Mouse (Mus musculus): ENCODE data around the gene Rpl18. TPM values are rescaled to one million over a fixed set of nuclear protein-coding genes. Genes with fewer than 3 reads are reported as not detected.

The Rpl18 gene
- polyA plus RNA-seq, 1 experiment from 2014 or later = 520 TPM

DNA sequence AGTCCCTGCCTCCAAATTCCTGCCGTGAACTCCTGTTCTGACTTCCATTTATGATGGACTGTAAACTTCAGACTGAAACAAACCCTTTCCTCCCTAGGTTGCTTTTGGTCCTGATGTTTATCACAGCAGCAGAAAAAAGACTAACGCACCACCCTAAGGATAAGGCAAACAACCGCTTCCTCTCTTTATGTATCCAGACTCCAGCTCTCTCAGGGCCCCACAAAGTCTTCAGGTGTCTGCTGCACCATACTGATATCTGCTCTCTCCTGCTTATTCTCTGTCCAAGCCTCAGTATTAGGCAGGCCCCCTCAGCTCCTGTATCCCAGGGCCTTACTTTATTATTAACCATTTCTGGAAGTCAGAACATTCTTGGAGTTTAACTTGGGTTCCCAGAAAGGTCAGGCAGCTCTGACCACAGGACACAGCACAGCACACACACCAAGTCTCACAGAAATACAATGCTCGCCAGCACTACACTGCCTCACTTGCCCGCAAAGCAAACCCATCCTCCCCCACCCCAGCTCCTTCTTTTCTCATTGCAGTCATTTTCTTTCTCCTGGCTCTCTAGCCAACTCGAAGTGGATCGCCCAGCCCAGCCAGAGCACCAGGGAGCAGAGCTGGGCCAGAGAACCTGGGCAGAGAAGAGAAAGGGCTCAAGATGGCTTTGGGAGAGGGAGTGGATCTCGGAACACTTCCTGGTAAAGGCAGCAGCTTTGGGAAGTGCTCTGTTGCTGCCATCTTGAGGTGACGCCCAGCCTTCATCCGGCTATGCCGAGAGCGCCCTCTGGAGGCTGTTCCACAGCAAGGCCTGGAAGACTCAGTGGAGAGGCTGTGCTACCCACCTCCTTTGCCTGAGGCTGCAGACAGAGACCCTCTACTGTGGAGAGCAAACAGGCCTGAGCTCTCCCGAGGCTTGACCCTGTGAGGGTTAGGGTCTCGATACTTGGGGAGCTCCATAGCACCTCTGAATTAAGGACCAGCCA lies 32.8 kb upstream of the Rpl18 start:
- peak overlapping the region; percentile 49; the same call in 1 of the 2 replicates for H3K4me2 ChIP-seq (ENCODE audit: low read depth, low read length)
- peak overlapping the region; percentile 57 for H3K9ac ChIP-seq (ENCODE audit: low read length)
- whole genome bisulfite sequencing = 29% methylated on average over 14 of the region's 14 CpGs
- H3K4me1 ChIP-seq (ENCODE audit: control insufficient read depth, insufficient read depth, low read length) = peaks cover 26% of the 10 kb centered on the region
- H3K27ac ChIP-seq (ENCODE audit: low read length) = peak overlapping the region; percentile 81
- H3K4me3 ChIP-seq (ENCODE audit: low read length) = no peak overlapping the region
- H3K27me3 ChIP-seq (ENCODE audit: control insufficient read depth, insufficient read depth, low read length) = no peaks in the 10 kb centered on the region
- peak; percentile 39 for ATAC-seq (replicated peaks; ENCODE audit: extremely low read depth, insufficient read depth, low FRiP score)
- no peaks in the 10 kb centered on the region for H3K36me3 ChIP-seq (ENCODE audit: control insufficient read depth, insufficient read depth)
- H3K9me3 ChIP-seq (replicated peaks; ENCODE audit: control insufficient read depth, low read length) = no peaks in the 10 kb centered on the region

DNA sequence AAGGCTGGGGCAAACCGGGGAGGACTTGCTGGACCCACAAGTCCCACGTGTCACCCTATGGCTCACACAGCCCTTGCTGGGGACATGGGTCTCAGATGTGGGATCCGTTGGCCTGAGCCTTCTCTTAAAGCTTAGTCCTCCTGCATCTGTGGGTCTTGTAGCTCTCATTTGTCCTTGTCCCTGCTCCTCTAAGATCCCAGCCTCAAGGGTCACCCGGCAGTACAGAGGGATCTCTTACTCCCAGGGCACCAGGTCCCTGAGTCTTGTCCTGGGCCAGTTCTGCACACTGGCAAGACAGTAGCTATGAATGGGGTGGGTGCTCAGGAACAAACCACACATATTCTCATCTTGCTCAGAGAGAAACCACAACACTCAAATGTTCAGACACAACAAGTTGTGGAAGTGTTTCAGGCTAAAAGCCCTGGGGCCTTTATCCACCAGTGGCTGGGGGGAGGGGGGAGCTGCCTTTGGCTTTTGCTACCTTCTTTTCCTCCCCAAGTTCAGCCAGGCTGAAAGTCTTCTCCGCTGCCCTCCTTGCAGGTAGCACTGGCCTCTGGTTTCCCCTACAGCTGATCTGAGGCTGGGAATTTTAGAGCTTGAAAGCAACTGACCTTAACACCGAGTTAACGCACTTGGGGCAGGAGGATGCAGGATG lies 31.7 kb upstream of the Rpl18 start, which contains the start of gene Ntn5:
TSS of gene Ntn5 (plus strand) at position 627 of the 655 bp plus-strand sequence.
- WGBS = 74% methylated on average over 7 of the region's 7 CpGs
- peak within 1 kb of the TSS; percentile 10; the same call in 1 of the 2 replicates for H3K9ac ChIP-seq (ENCODE audit: low read length)
- H3K36me3 ChIP-seq (ENCODE audit: control insufficient read depth, insufficient read depth) = no peaks in the 10 kb centered on the region
- no peak within 1 kb of the TSS for H3K27ac ChIP-seq (ENCODE audit: low read length)
- H3K4me1 ChIP-seq (ENCODE audit: control insufficient read depth, insufficient read depth, low read length) = peaks cover 26% of the 10 kb centered on the region
- no peaks in the 10 kb centered on the region for H3K27me3 ChIP-seq (ENCODE audit: control insufficient read depth, insufficient read depth, low read length)
- ATAC-seq (replicated peaks; ENCODE audit: extremely low read depth, insufficient read depth, low FRiP score) = no peak
- H3K4me3 ChIP-seq (ENCODE audit: low read length) = no peak within 1 kb of the TSS
- H3K9me3 ChIP-seq (replicated peaks; ENCODE audit: control insufficient read depth, low read length) = no peaks in the 10 kb centered on the region
- no peak within 1 kb of the TSS for H3K4me2 ChIP-seq (ENCODE audit: low read depth, low read length)

DNA sequence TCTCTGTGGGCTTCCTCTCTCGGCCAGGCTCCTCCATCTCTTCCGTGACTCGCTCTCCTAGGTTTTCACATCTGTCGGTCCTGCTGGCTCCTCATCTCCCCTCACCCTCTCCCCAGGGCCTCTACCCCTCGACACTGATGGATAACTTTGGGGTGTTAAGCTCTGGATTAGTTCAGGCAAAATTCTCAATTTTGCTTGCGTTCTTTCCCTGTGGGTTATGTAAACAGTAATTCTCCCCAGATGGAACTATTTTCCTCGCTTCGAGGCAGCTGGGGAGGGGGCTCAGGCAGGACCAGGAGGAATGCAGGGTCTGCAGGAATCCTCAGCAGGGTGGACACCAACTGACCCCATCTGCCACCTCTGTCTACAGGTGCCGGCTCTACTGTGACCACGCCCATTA lies 29.4 kb upstream of the Rpl18 start:
- H3K4me2 ChIP-seq (ENCODE audit: low read depth, low read length) = no peak overlapping the region
- no peaks in the 10 kb centered on the region for H3K36me3 ChIP-seq (ENCODE audit: control insufficient read depth, insufficient read depth)
- no peaks in the 10 kb centered on the region for H3K27me3 ChIP-seq (ENCODE audit: control insufficient read depth, insufficient read depth, low read length)
- 63% methylated on average over 10 of the region's 10 CpGs for WGBS
- no peak overlapping the region; the same call in 1 of the 2 replicates for H3K9ac ChIP-seq (ENCODE audit: low read length)
- H3K27ac ChIP-seq (ENCODE audit: low read length) = no peak overlapping the region
- no peak for ATAC-seq (replicated peaks; ENCODE audit: extremely low read depth, insufficient read depth, low FRiP score)
- no peaks in the 10 kb centered on the region for H3K9me3 ChIP-seq (replicated peaks; ENCODE audit: control insufficient read depth, low read length)
- H3K4me1 ChIP-seq (ENCODE audit: control insufficient read depth, insufficient read depth, low read length) = peaks cover 32% of the 10 kb centered on the region
- H3K4me3 ChIP-seq (ENCODE audit: low read length) = no peak overlapping the region

DNA sequence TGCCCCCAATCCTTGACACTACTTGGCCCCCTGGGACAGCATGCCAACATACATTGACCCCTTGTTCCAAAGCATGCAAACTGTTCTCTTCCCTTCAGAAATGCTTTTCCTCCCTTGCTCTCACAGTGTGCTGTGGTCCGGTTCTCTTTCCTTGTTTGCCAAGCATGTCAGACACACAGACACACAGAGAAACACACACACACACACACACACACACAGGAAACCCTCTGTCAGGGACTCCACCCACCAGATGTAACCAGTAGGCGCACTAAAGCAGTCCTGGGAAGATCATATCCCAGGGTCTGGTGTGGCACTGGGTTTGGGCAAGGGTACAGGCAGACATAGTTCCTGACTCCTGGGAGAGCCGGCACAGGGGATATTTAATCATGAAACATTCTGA lies 28.4 kb upstream of the Rpl18 start:
- no peaks in the 10 kb centered on the region for H3K36me3 ChIP-seq (ENCODE audit: control insufficient read depth, insufficient read depth)
- H3K4me3 ChIP-seq (ENCODE audit: low read length) = no peak overlapping the region
- H3K4me1 ChIP-seq (ENCODE audit: control insufficient read depth, insufficient read depth, low read length) = peaks cover 22% of the 10 kb centered on the region
- no peaks in the 10 kb centered on the region for H3K9me3 ChIP-seq (replicated peaks; ENCODE audit: control insufficient read depth, low read length)
- H3K4me2 ChIP-seq (ENCODE audit: low read depth, low read length) = no peak overlapping the region
- 78% methylated on average over 3 of the region's 3 CpGs for WGBS
- H3K27ac ChIP-seq (ENCODE audit: low read length) = no peak overlapping the region
- H3K27me3 ChIP-seq (ENCODE audit: control insufficient read depth, insufficient read depth, low read length) = no peaks in the 10 kb centered on the region
- no peak overlapping the region for H3K9ac ChIP-seq (ENCODE audit: low read length)
- no peak for ATAC-seq (replicated peaks; ENCODE audit: extremely low read depth, insufficient read depth, low FRiP score)

DNA sequence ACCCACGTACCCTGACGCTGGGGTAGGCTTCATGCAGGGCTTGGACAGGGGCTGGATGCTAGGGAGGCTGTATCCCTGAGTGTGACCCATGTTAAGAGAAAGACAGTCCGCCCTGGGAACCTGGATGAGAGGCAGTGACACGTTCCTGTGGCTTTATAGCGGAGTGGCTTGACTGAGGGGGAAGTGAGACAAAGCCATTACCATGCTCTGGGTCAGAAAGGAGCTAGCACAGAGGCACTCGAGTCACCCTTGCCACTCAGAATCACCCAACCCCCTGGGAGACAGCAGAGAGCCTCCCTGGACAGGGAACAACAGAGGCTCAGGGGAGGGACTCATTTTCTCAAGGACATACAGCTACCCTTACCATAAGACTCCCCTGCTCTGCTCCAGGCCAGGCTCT lies 26.2 kb upstream of the Rpl18 start:
- H3K27me3 ChIP-seq (ENCODE audit: control insufficient read depth, insufficient read depth, low read length) = no peaks in the 10 kb centered on the region
- no peaks in the 10 kb centered on the region for H3K9me3 ChIP-seq (replicated peaks; ENCODE audit: control insufficient read depth, low read length)
- no peak overlapping the region for H3K9ac ChIP-seq (ENCODE audit: low read length)
- H3K4me1 ChIP-seq (ENCODE audit: control insufficient read depth, insufficient read depth, low read length) = peaks cover 15% of the 10 kb centered on the region
- 64% methylated on average over 6 of the region's 6 CpGs for WGBS
- H3K27ac ChIP-seq (ENCODE audit: low read length) = no peak overlapping the region
- ATAC-seq (replicated peaks; ENCODE audit: extremely low read depth, insufficient read depth, low FRiP score) = no peak
- H3K36me3 ChIP-seq (ENCODE audit: control insufficient read depth, insufficient read depth) = no peaks in the 10 kb centered on the region
- no peak overlapping the region for H3K4me3 ChIP-seq (ENCODE audit: low read length)
- H3K4me2 ChIP-seq (ENCODE audit: low read depth, low read length) = no peak overlapping the region

DNA sequence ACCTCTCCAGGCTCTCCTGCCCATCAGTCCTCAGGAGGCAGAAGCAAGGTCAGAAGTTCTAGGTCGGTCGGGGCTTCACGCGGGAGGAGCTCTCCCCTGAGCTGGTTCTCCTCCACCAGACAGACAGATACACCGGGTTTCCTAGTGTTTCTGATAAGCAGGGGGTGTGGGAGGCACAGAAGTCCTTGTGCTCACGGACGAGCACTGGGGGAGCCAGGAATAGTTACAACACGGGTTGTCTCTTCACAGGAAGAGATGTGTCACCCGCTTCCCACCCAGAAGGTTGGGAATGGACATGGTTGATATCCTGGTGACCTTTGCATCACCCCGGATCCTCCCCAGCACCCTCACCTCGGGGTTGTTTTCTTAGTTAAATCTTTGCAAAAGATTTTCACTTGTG lies 25.5 kb upstream of the Rpl18 start:
- Histone ChIP-seq H3K9me3 (replicated peaks; ENCODE audit: control insufficient read depth, low read length) (no peaks in the 10 kb centered on the region), H3K27ac (ENCODE audit: low read length) (peak overlapping the region; percentile 4), H3K4me1 (ENCODE audit: control insufficient read depth, insufficient read depth, low read length) (peaks cover 15% of the 10 kb centered on the region), H3K27me3 (ENCODE audit: control insufficient read depth, insufficient read depth, low read length) (no peaks in the 10 kb centered on the region), H3K9ac (ENCODE audit: low read length) (no peak overlapping the region), H3K4me2 (ENCODE audit: low read depth, low read length) (no peak overlapping the region), H3K4me3 (ENCODE audit: low read length) (no peak overlapping the region), H3K36me3 (ENCODE audit: control insufficient read depth, insufficient read depth) (no peaks in the 10 kb centered on the region)
- WGBS = 16% methylated on average over 11 of the region's 11 CpGs
- ATAC-seq (replicated peaks; ENCODE audit: extremely low read depth, insufficient read depth, low FRiP score) = peak; percentile 42; the same call in 1 of the 2 replicates

DNA sequence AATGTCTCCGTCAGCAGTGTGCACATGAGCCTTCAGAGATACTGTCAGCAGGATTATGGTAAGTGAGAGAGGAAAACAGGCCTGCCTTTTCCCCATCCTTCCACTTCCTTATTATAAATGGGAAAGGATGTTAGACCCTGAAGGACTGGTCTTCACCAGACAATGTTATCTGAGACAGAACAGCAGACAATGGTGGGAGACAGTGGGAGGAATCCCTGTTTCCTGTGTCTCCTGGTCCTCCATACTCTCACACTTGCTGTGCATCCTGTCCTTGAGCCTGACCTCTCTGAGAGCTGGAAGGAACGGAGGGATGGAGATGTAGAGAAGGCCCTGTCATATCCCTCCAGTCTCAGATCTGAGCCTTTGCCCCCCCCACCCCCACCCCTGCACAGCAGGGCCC lies 22.9 kb upstream of the Rpl18 start:
- Histone ChIP-seq H3K36me3 (ENCODE audit: control insufficient read depth, insufficient read depth) (no peaks in the 10 kb centered on the region), H3K4me2 (ENCODE audit: low read depth, low read length) (no peak overlapping the region), H3K9me3 (replicated peaks; ENCODE audit: control insufficient read depth, low read length) (no peaks in the 10 kb centered on the region), H3K4me1 (ENCODE audit: control insufficient read depth, insufficient read depth, low read length) (peaks cover 15% of the 10 kb centered on the region), H3K9ac (ENCODE audit: low read length) (no peak overlapping the region), H3K27me3 (ENCODE audit: control insufficient read depth, insufficient read depth, low read length) (no peaks in the 10 kb centered on the region), H3K4me3 (ENCODE audit: low read length) (no peak overlapping the region), H3K27ac (ENCODE audit: low read length) (no peak overlapping the region)
- 68% methylated on average over 2 of the region's 2 CpGs for WGBS
- ATAC-seq (replicated peaks; ENCODE audit: extremely low read depth, insufficient read depth, low FRiP score) = no peak

DNA sequence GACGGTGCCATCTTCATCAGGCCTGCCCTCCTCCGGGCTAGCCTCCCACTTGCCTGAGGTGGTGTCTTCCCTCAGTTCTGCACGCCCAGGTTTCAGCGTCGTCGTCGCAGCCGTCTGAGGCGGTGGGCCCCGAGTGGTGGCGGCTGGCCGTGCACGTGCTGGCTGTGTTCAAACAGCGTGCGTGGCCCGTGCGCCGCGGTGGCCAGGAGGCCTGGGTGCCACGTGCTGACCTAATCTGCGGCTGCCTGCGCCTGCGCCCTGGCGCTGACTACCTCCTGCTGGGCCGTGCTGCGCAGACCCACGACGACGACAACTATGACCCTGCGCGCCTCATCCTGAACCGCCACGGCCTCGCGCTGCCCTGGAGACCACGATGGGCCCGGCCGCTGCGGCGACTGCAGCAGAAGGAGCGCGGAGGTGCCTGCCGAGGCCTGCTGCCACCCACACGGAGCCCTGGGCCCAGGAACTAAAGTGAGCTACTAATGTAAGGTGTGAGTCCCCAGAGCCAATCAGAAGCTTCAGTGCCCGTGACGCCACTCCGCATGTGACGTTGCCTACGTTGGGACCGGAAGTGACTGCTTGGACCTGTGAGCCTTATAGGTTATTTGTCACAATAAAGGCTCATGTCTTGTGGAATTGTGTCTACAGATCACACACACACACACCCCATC lies 21.2 kb upstream of the Rpl18 start, which contains the start of gene Sec1:
TSS of gene Sec1 (minus strand) at position 482 of the 671 bp plus-strand sequence.
- H3K4me1 ChIP-seq (ENCODE audit: control insufficient read depth, insufficient read depth, low read length) = peaks cover 14% of the 10 kb centered on the region
- H3K9me3 ChIP-seq (replicated peaks; ENCODE audit: control insufficient read depth, low read length) = no peaks in the 10 kb centered on the region
- no peaks in the 10 kb centered on the region for H3K36me3 ChIP-seq (ENCODE audit: control insufficient read depth, insufficient read depth)
- no peak for ATAC-seq (replicated peaks; ENCODE audit: extremely low read depth, insufficient read depth, low FRiP score)
- H3K9ac ChIP-seq (ENCODE audit: low read length) = no peak within 1 kb of the TSS
- H3K27me3 ChIP-seq (ENCODE audit: control insufficient read depth, insufficient read depth, low read length) = peaks cover 11% of the 10 kb centered on the region
- H3K4me3 ChIP-seq (ENCODE audit: low read length) = no peak within 1 kb of the TSS
- no peak within 1 kb of the TSS for H3K4me2 ChIP-seq (ENCODE audit: low read depth, low read length)
- H3K27ac ChIP-seq (ENCODE audit: low read length) = no peak within 1 kb of the TSS
- WGBS = 84% methylated on average over 50 of the region's 50 CpGs

Measured in heart, embryonic 16.5 days (tissue).